Mouse (Mus musculus) erythroblast, embryonic 14.5 days (primary cell): ENCODE data around the gene Ptprn.

Source experiments
- GATA1 ChIP-seq: IDR thresholded peaks from 2 replicates; pipeline ENCODE4 v1.6.1; 2012; ENCODE audit warnings: low read length, inconsistent platforms, mixed read lengths
- TAL1 ChIP-seq: IDR thresholded peaks from 3 replicates; pipeline ENCODE4 v1.6.1; 2012; ENCODE audit warnings: low read length, inconsistent platforms, mixed read lengths

GRCm38 (mm10) chr1:75252308-75252707 lies 12.0 kb downstream of the Ptprn start:
- TF ChIP-seq GATA1 (no peak), TAL1 (no peak)
